Mouse (Mus musculus) neural tube, embryonic 14.5 days (tissue): ENCODE measurements around the gene Cpne7. TPM values are rescaled to one million over a fixed set of nuclear protein-coding genes. Genes with fewer than 3 reads are reported as not detected.

Experiments used
- ATAC-seq: fragments of 200-750 bp; cut with Nextera tagmentation; 2 replicates; pipeline ENCODE4 v1.8.0; 2017; ENCODE audit warnings: low read depth, mild to moderate bottlenecking, moderate TSS enrichment, moderate library complexity
- H3K27ac ChIP-seq: fragments of 300-500 bp; sonication (generic); 2 replicates; pipeline ENCODE4 v1.5.1; 2014; ENCODE audit warnings: low read depth, mild to moderate bottlenecking, control low read depth, low read length, moderate library complexity, mixed read lengths
- H3K27me3 ChIP-seq: fragments of 300-500 bp; sonication (generic); 2 replicates; pipeline ENCODE4 v1.6.1; 2014; ENCODE audit warnings: low read length; ENCODE audit not compliant: control insufficient read depth, insufficient read depth
- H3K36me3 ChIP-seq: fragments of 300-500 bp; sonication (generic); 2 replicates; pipeline ENCODE4 v1.6.1; 2014; ENCODE audit warnings: low read length, mixed read lengths; ENCODE audit not compliant: control insufficient read depth, insufficient read depth
- H3K4me1 ChIP-seq: fragments of 300-500 bp; sonication (generic); 2 replicates; pipeline ENCODE4 v1.6.1; 2014; ENCODE audit warnings: low read length; ENCODE audit not compliant: control insufficient read depth, insufficient read depth
- H3K4me2 ChIP-seq: fragments of 300-500 bp; sonication (generic); 2 replicates; pipeline ENCODE4 v1.6.1; 2014; ENCODE audit warnings: mild to moderate bottlenecking, low read depth, low read length, control low read depth
- H3K4me3 ChIP-seq: fragments of 300-500 bp; sonication (generic); 2 replicates; pipeline ENCODE4 v1.5.1; 2014; ENCODE audit warnings: low read depth, low read length, control low read depth, mixed read lengths
- H3K9ac ChIP-seq: fragments of 300-500 bp; sonication (generic); replicated peaks from 2 replicates; pipeline ENCODE4 v1.6.1; 2014; ENCODE audit warnings: low read depth, mild to moderate bottlenecking, control low read depth, low read length, mixed read lengths
- H3K9me3 ChIP-seq: fragments of 300-500 bp; sonication (generic); 2 replicates; pipeline ENCODE4 v1.6.1; 2016; ENCODE audit warnings: low read length; ENCODE audit not compliant: control insufficient read depth
- WGBS: fragments of 180-500 bp; shearing (Covaris S2); extraction: QIAGEN DNeasy Blood & Tissue Kit; methylation state at CpG from one replicate; pipeline ENCODE4 v1.1.7; 2014; 5-methylcytosine and 5-hydroxymethylcytosine counted together
- polyA plus RNA-seq: library from polyadenylated mRNA; unstranded; fragments of >200 nt; fragmentation: Nextera tagmentation; extraction: Ambion mirVana; gene quantifications from 2 replicates; pipeline ENCODE4 v1.2.1, GENCODE M21; 2014

The Cpne7 gene
- polyA plus RNA-seq, 1 experiment from 2014 or later, result 1.8 TPM

GRCm38 (mm10) chr8:123131041-123131440 lies 13.9 kb downstream of the Cpne7 start:
- Histone ChIP-seq H3K4me1 (peaks cover 5% of the 10 kb centered on the region; the same call in 1 of the 2 replicates), H3K36me3 (no peaks in the 10 kb centered on the region), H3K27me3 (no peaks in the 10 kb centered on the region; the same call in 1 of the 2 replicates), H3K27ac (no peak overlapping the region), H3K4me2 (no peak overlapping the region), H3K9me3 (no peaks in the 10 kb centered on the region), H3K9ac (no peak overlapping the region), H3K4me3 (no peak overlapping the region)
- WGBS, result 75% methylated on average over 9 of the region's 9 CpGs
- ATAC-seq, result no peak

- no peak overlapping the region for H3K4me3 ChIP-seq
- no peaks in the 10 kb centered on the region for H3K27me3 ChIP-seq
- 98% methylated on average over 2 of the region's 2 CpGs for WGBS
Observed at GRCm38 (mm10) chr8:123132953-123133352, 15.8 kb downstream of the Cpne7 start.

GRCm38 (mm10) chr8:123134149-123134713 lies 17.1 kb downstream of the Cpne7 start:
- ATAC-seq, result no peak
- Histone ChIP-seq H3K4me2 (no peak overlapping the region), H3K27me3 (no peaks in the 10 kb centered on the region), H3K9ac (no peak overlapping the region), H3K36me3 (no peaks in the 10 kb centered on the region), H3K27ac (no peak overlapping the region), H3K9me3 (no peaks in the 10 kb centered on the region), H3K4me1 (peaks cover 5% of the 10 kb centered on the region; the same call in 1 of the 2 replicates), H3K4me3 (no peak overlapping the region)
- 88% methylated on average over 11 of the region's 11 CpGs for WGBS

More at GRCm38 (mm10) chr8:123132953-123133352, 15.8 kb downstream of the Cpne7 start:
- Histone ChIP-seq H3K9ac (no peak overlapping the region), H3K4me2 (no peak overlapping the region), H3K36me3 (no peaks in the 10 kb centered on the region), H3K4me1 (peaks cover 5% of the 10 kb centered on the region; the same call in 1 of the 2 replicates), H3K27ac (no peak overlapping the region), H3K9me3 (no peaks in the 10 kb centered on the region)
- ATAC-seq, result no peak

- Histone ChIP-seq H3K4me1 (peaks cover 5% of the 10 kb centered on the region; the same call in 1 of the 2 replicates), H3K9me3 (no peaks in the 10 kb centered on the region), H3K4me3 (no peak overlapping the region), H3K9ac (no peak overlapping the region), H3K4me2 (no peak overlapping the region), H3K27me3 (no peaks in the 10 kb centered on the region), H3K36me3 (no peaks in the 10 kb centered on the region), H3K27ac (no peak overlapping the region)
- ATAC-seq, result no peak
- WGBS, result 12% methylated on average over 7 of the region's 7 CpGs
Observed at GRCm38 (mm10) chr8:123135406-123135805, 18.2 kb downstream of the Cpne7 start.

GRCm38 (mm10) chr8:123135806-123136205 lies 18.6 kb downstream of the Cpne7 start:
- no peaks in the 10 kb centered on the region for H3K27me3 ChIP-seq
- H3K27ac ChIP-seq, result no peak overlapping the region
- H3K4me3 ChIP-seq, result no peak overlapping the region
- H3K4me2 ChIP-seq, result no peak overlapping the region
- H3K9ac ChIP-seq, result no peak overlapping the region
- ATAC-seq, result no peak
- no peaks in the 10 kb centered on the region for H3K9me3 ChIP-seq
- H3K4me1 ChIP-seq, result peaks cover 5% of the 10 kb centered on the region; the same call in 1 of the 2 replicates
- no peaks in the 10 kb centered on the region for H3K36me3 ChIP-seq
- 49% methylated on average over 9 of the region's 9 CpGs for WGBS

GRCm38 (mm10) chr8:123136287-123136686 lies 19.1 kb downstream of the Cpne7 start:
- Histone ChIP-seq H3K4me2 (no peak overlapping the region), H3K27ac (no peak overlapping the region), H3K36me3 (no peaks in the 10 kb centered on the region), H3K4me3 (no peak overlapping the region), H3K9ac (no peak overlapping the region), H3K9me3 (no peaks in the 10 kb centered on the region), H3K27me3 (no peaks in the 10 kb centered on the region), H3K4me1 (peaks cover 5% of the 10 kb centered on the region; the same call in 1 of the 2 replicates)
- WGBS, result 82% methylated on average over 9 of the region's 9 CpGs
- ATAC-seq, result no peak

- Histone ChIP-seq H3K27ac (no peak overlapping the region), H3K4me1 (peaks cover 5% of the 10 kb centered on the region; the same call in 1 of the 2 replicates), H3K4me3 (no peak overlapping the region), H3K9ac (no peak overlapping the region), H3K27me3 (no peaks in the 10 kb centered on the region), H3K36me3 (no peaks in the 10 kb centered on the region), H3K9me3 (no peaks in the 10 kb centered on the region), H3K4me2 (no peak overlapping the region)
- peak; percentile 66; the same call in 1 of the 2 replicates for ATAC-seq
- 18% methylated on average over 2 of the region's 2 CpGs for WGBS
Observed at GRCm38 (mm10) chr8:123137645-123138077, 20.5 kb downstream of the Cpne7 start.

- no peaks in the 10 kb centered on the region for H3K36me3 ChIP-seq
- no peak overlapping the region for H3K27ac ChIP-seq
- no peak overlapping the region for H3K4me3 ChIP-seq
- WGBS, result 63% methylated on average over 4 of the region's 4 CpGs
- no peak overlapping the region for H3K4me2 ChIP-seq
- no peaks in the 10 kb centered on the region for H3K27me3 ChIP-seq
- ATAC-seq, result no peak
- no peaks in the 10 kb centered on the region for H3K9me3 ChIP-seq
- peaks cover 5% of the 10 kb centered on the region; the same call in 1 of the 2 replicates for H3K4me1 ChIP-seq
- H3K9ac ChIP-seq, result no peak overlapping the region
Observed at GRCm38 (mm10) chr8:123138741-123139140, 21.6 kb downstream of the Cpne7 start.

GRCm38 (mm10) chr8:123141741-123142462 lies 24.7 kb downstream of the Cpne7 start:
- no peak overlapping the region for H3K9ac ChIP-seq
- H3K9me3 ChIP-seq, result no peaks in the 10 kb centered on the region
- no peak overlapping the region for H3K4me2 ChIP-seq
- no peak overlapping the region for H3K4me3 ChIP-seq
- no peak overlapping the region for H3K27ac ChIP-seq
- 75% methylated on average over 14 of the region's 14 CpGs for WGBS
- H3K27me3 ChIP-seq, result no peaks in the 10 kb centered on the region
- ATAC-seq, result no peak
- no peaks in the 10 kb centered on the region for H3K36me3 ChIP-seq
- H3K4me1 ChIP-seq, result no peaks in the 10 kb centered on the region
